Mouse (Mus musculus) neural tube, embryonic 15.5 days (tissue): ENCODE results near the gene Ly6c1. TPM values are rescaled to one million over a fixed set of nuclear protein-coding genes. Genes with fewer than 3 reads are reported as not detected.
"Not testable (repeated sequence)": the region's sequence is repeated elsewhere in the genome, so short reads cannot be mapped to it uniquely, and the experiment has no call there.

Experiments
- ATAC-seq: fragments of 200-750 bp; cut with Nextera tagmentation; 2 replicates; pipeline ENCODE4 v1.8.0; 2017; ENCODE audit warnings: mild to moderate bottlenecking, moderate TSS enrichment, moderate library complexity; ENCODE audit not compliant: low FRiP score
- H3K27ac ChIP-seq: fragments of 300-500 bp; sonication (generic); replicated peaks from 2 replicates; pipeline ENCODE4 v1.5.1; 2015; ENCODE audit warnings: mild to moderate bottlenecking, inconsistent platforms
- H3K27me3 ChIP-seq: fragments of 300-500 bp; sonication (generic); replicated peaks from 2 replicates; pipeline ENCODE4 v1.6.1; 2015; ENCODE audit warnings: inconsistent platforms
- H3K36me3 ChIP-seq: fragments of 300-500 bp; sonication (generic); 2 replicates; pipeline ENCODE4 v1.6.1; 2015; ENCODE audit warnings: inconsistent platforms
- H3K4me1 ChIP-seq: fragments of 300-500 bp; sonication (generic); 2 replicates; pipeline ENCODE4 v1.6.1; 2015; ENCODE audit warnings: inconsistent platforms
- H3K4me2 ChIP-seq: fragments of 300-500 bp; sonication (generic); 2 replicates; pipeline ENCODE4 v1.6.1; 2015; ENCODE audit warnings: inconsistent platforms, mild to moderate bottlenecking, moderate library complexity
- H3K4me3 ChIP-seq: fragments of 300-500 bp; sonication (generic); replicated peaks from 2 replicates; pipeline ENCODE4 v1.5.1; 2015; ENCODE audit warnings: mild to moderate bottlenecking, inconsistent platforms
- H3K9ac ChIP-seq: fragments of 300-500 bp; sonication (generic); replicated peaks from 2 replicates; pipeline ENCODE4 v1.6.1; 2015; ENCODE audit warnings: mild to moderate bottlenecking, inconsistent platforms
- H3K9me3 ChIP-seq: fragments of 300-500 bp; sonication (generic); replicated peaks from 2 replicates; pipeline ENCODE4 v1.6.1; 2016; ENCODE audit warnings: inconsistent platforms
- WGBS: fragments of 180-500 bp; shearing (Covaris S2); methylation state at CpG from one replicate; pipeline ENCODE4 v1.1.7; 2015; ENCODE audit warnings: mixed read lengths; 5-methylcytosine and 5-hydroxymethylcytosine counted together
- polyA plus RNA-seq: library from polyadenylated mRNA; unstranded; fragments of >200 nt; fragmentation: Nextera tagmentation; extraction: Ambion mirVana; gene quantifications from 2 replicates; pipeline ENCODE4 v1.2.1, GENCODE M21; 2015

The Ly6c1 gene
- 9.2 and 10.7 TPM in 2 replicates for polyA plus RNA-seq

DNA sequence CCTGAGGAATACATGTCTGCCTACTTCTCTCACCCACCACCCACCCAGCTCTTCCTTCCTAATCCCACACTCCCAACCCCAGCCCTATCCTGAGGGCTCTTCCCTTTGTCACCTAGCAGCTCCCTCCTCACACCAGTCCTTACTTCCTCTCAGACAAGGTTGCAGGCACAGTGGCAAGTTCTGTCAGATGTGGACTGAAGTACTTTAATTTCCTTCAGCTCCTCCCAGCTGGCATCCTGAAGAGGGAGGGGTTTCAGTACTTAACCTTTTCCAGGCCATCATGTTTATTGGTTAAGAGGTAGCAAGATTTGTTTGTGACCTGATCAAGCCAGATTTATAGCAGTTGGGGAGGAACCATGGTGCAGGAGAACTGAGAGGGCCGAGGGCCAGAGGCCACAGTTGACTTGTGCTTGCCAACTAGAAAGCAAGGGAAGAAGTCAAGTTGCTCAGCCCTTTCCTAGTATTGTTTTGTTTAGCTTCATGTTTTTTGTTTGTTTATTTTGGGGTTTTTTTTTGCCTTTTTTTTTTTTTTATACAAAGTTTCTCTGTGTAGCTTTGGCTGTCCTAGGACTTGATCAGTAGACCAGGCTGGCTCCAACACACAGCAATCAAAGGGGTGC is at the start of gene Ly6c1:
Gene Ly6c1, minus strand, starts transcription at position 189 of the 620 bp plus-strand sequence.
- not testable (repeated sequence) for H3K36me3 ChIP-seq, H3K27ac ChIP-seq, H3K27me3 ChIP-seq, H3K4me2 ChIP-seq, H3K4me3 ChIP-seq, ATAC-seq, H3K9me3 ChIP-seq, H3K9ac ChIP-seq, H3K4me1 ChIP-seq
- WGBS: 78% methylated on average over 1 of the region's 1 CpGs

DNA sequence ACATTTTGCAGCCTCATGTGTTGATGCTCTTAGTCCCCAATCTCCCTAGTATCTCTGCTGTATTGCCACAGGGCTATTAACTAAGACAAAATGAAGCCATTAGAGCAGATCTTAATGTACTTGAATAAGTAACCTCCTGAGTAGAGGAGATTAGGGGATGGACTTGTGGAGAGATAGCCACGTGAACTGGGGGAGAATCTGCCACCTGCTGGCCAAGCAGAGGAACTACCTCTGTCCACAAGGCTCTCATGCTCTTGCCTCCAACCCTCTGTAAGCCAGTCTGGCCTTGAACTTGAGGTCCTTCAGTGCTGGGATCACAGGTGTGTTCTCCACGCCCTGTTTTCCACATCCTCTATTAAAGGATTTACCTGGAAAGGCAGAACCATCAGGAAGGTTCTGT is 39.4 kb upstream of the Ly6c1 start:
- not testable (repeated sequence) for H3K36me3 ChIP-seq, H3K4me2 ChIP-seq, ATAC-seq, H3K4me3 ChIP-seq, H3K9me3 ChIP-seq, H3K9ac ChIP-seq, H3K4me1 ChIP-seq, H3K27ac ChIP-seq, H3K27me3 ChIP-seq
- 15% methylated on average over 2 of the region's 2 CpGs for WGBS

DNA sequence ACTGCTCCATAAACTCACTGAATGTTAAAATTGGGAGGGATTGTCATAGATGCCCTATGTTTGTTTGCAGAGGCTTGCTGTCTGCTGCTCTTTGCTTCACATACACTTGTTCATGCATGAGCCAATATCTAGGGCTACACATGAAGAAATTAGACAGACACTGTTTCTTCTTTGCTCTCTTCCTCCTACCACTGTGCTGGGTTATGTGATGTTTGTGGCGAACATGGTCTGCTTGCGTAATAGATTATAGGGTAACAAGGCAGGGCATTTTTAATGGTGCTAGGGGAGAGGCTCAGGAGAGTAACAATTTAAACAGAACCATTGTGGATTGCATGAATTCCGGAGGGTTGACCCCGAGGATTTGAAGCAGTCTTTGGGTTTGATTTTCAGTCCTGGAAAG is 21.3 kb upstream of the Ly6c1 start:
- Histone ChIP-seq H3K9me3 (no peaks in the 10 kb centered on the region), H3K9ac (no peak overlapping the region), H3K4me2 (no peak overlapping the region), H3K36me3 (no peaks in the 10 kb centered on the region), H3K4me1 (no peaks in the 10 kb centered on the region), H3K27me3 (no peaks in the 10 kb centered on the region), H3K27ac (no peak overlapping the region), H3K4me3 (no peak overlapping the region)
- 89% methylated on average over 4 of the region's 4 CpGs for WGBS
- no peak for ATAC-seq

DNA sequence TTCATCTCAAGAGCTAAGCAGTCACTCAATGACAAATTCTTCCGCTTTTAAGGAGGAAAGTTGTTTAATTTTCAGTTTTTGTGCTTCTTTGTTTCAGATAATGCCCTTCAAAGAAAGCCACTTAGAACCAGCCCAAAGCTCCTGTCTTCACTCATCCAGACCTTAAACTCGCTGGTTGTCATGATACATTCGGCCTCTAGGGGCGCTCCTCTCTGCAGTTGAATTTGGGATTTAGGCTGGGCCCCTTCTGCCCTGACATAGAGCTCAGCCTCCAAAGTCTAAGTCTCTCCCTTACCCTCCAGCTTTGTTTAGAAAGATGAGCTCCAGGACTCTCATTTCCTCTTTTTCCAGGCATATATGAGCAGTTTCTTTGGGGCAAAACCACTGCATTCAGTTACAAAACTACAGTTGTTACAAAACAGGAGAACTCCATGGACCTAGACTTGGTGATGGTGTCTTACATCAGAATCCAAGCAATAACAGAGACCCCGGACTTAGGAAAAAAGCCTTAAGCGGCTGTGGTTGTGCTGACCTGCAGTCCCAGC is 13.5 kb upstream of the Ly6c1 start:
- 37% methylated on average over 6 of the region's 6 CpGs for WGBS
- H3K27me3 ChIP-seq, H3K4me1 ChIP-seq, H3K4me2 ChIP-seq, H3K36me3 ChIP-seq, H3K9ac ChIP-seq, H3K9me3 ChIP-seq, H3K27ac ChIP-seq, ATAC-seq, H3K4me3 ChIP-seq: not testable (repeated sequence)

DNA sequence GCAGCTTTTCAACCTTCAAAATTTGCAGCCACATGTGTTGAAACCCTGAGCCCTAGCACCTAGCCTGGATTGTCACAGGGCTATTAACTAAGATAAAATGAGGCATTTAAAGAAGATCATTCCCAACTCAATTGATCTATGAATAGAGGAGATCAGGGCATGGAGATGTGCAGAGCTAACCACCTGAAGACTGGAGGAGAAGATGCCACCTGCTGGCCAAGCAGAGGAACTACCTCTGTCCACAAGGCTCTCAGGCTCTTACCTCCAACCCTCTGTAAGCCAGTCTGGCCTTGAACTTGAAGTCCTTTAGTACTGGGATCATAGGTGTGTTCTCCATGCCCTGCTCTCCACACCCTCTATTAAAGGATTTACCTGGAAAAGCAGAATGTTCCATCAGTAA is 11.9 kb upstream of the Ly6c1 start:
- no peak for ATAC-seq
- Histone ChIP-seq H3K4me3 (no peak overlapping the region), H3K27ac (no peak overlapping the region), H3K9me3 (no peaks in the 10 kb centered on the region), H3K9ac (no peak overlapping the region), H3K27me3 (no peaks in the 10 kb centered on the region), H3K4me2 (no peak overlapping the region), H3K36me3 (no peaks in the 10 kb centered on the region), H3K4me1 (no peaks in the 10 kb centered on the region)

DNA sequence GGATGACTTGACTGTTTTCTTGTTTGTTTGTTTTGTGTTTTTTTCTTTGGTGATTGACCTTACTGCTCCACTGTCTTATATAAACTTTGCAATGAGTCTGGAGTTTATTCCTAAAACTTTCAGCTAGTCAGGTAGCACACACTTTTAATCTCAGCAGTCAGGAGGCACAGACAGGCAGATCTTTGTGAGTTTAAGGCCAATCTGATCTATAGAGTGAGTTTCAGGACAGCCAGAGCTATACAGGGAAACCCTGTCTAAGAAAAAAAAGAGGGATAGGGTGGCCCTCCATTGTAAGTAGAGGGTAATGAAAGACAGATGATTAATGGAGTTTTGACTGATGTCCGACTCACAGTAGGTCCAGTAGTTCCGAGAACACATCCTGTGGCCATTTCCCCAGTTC is 7.4 kb upstream of the Ly6c1 start:
- H3K27me3 ChIP-seq: no peaks in the 10 kb centered on the region
- H3K4me3 ChIP-seq: no peak overlapping the region
- no peaks in the 10 kb centered on the region for H3K4me1 ChIP-seq
- H3K36me3 ChIP-seq: no peaks in the 10 kb centered on the region
- H3K9ac ChIP-seq: no peak overlapping the region
- H3K27ac ChIP-seq: no peak overlapping the region
- H3K4me2 ChIP-seq: no peak overlapping the region
- WGBS: 88% methylated on average over 2 of the region's 2 CpGs
- no peaks in the 10 kb centered on the region for H3K9me3 ChIP-seq
- ATAC-seq: no peak

DNA sequence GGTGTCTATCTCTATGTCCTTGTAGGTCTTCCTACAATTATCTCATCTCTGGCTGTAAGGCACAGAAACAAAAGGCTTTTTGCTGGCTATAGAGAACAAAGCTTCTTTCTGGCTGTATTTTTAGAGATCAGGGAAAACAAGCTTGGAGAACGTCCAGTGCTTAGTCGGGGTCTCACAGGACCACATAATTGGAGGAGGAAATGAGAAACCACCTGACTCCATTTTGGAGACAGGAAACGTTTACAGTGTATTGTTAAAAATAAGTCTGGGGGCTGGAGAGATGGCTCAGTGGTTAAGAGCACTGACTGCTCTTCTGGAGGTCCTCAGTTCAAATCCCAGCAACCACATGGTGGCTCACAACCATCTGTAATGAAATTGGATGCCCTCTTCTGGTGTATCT is 6.8 kb upstream of the Ly6c1 start:
- not testable (repeated sequence) for H3K4me2 ChIP-seq, H3K36me3 ChIP-seq, H3K27ac ChIP-seq, H3K4me1 ChIP-seq, H3K4me3 ChIP-seq, H3K27me3 ChIP-seq, H3K9ac ChIP-seq, H3K9me3 ChIP-seq, ATAC-seq
- WGBS: 37% methylated on average over 3 of the region's 3 CpGs

DNA sequence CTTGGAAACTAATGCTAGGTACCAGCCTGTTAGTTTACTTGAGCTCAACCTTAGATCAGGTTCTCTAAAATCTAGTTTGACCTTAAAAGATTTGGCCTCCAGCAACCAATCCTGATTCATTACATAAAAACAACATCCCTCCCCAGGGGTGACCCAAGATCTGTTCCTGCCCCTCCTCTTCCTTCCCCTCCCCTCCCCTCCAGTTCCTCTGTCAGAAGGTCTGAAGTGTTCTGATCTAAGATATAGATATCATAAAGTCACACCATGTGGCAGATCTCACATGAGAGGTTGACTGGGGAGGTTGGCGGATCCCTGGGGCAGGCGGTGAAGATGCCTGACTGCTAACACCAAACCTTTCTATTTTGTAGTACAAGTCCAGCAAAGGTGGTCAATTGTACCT is 3.8 kb upstream of the Ly6c1 start:
- 91% methylated on average over 2 of the region's 2 CpGs for WGBS
- H3K36me3 ChIP-seq, ATAC-seq, H3K4me2 ChIP-seq, H3K9me3 ChIP-seq, H3K27ac ChIP-seq, H3K4me1 ChIP-seq, H3K9ac ChIP-seq, H3K27me3 ChIP-seq, H3K4me3 ChIP-seq: not testable (repeated sequence)

DNA sequence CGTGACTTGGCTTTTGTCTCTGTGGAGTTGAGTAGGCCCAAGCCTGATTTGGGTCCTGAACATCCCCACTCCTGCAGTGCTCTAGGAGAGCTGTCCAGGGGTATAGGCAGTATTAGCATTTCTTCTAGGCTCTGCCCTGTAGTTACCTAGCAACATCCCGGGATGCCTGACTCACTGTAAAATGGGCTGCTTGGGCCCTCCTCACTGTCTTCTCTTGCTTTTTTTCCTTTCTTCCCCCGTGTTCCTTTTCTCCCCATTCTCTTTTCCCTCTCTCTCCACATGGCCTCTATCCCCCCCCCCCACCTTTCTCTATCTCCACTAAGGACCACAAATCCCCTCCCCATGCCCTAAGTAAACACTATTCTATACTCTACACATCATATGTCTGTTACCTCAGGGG is 2.5 kb upstream of the Ly6c1 start:
- not testable (repeated sequence) for H3K27me3 ChIP-seq, H3K9ac ChIP-seq, H3K9me3 ChIP-seq, H3K4me1 ChIP-seq, ATAC-seq, H3K36me3 ChIP-seq, H3K4me2 ChIP-seq, H3K4me3 ChIP-seq, H3K27ac ChIP-seq
- 55% methylated on average over 3 of the region's 3 CpGs for WGBS

DNA sequence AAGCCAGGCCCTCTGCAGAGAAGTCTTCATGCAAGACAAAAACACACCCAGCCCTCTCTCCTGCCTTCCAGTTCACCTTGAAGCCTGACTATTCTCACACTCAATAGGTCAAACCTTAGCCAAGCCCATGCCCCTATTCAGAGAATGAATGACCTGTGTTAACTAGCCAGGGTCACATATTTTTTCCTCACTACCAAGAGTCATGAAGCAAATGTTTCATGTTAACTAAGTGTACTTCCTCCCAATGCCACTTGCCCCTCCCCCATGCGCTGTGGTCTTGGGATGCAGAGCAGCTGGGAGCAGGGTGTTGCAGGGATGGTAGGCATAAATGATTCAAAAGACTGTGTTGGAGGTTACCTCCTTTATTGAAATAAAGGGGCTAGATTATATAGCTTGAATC is 2.0 kb upstream of the Ly6c1 start:
- not testable (repeated sequence) for ATAC-seq
- WGBS: 82% methylated on average over 1 of the region's 1 CpGs

DNA sequence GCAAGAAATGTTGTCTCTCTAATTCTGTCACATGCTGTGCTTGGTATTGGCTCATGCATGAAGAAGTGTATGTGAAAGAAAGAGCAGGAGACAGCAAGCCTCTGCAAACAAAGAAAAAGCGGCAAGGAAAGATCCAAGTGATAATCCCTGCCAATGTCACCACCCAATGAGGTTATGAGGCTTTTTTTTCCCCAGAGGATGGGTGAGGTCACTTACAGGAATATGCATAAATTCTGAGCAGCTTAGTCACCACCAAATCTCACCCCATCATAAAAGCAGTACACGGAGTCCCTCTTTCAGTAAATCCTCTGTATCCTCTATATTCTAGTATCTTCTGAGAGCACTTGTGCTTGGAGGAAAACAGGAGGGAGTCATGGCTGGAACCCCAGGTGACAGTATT is 1.2 kb upstream of the Ly6c1 start:
- H3K4me2 ChIP-seq, H3K27ac ChIP-seq, H3K9ac ChIP-seq, H3K27me3 ChIP-seq, H3K9me3 ChIP-seq, H3K4me3 ChIP-seq, ATAC-seq, H3K4me1 ChIP-seq, H3K36me3 ChIP-seq: not testable (repeated sequence)
- WGBS: 87% methylated on average over 2 of the region's 2 CpGs

More for the DNA sequence above, 2.0 kb upstream of the Ly6c1 start:
- H3K4me1 ChIP-seq, H3K27me3 ChIP-seq, H3K27ac ChIP-seq, H3K36me3 ChIP-seq, H3K4me2 ChIP-seq, H3K4me3 ChIP-seq, H3K9me3 ChIP-seq, H3K9ac ChIP-seq: not testable (repeated sequence)

DNA sequence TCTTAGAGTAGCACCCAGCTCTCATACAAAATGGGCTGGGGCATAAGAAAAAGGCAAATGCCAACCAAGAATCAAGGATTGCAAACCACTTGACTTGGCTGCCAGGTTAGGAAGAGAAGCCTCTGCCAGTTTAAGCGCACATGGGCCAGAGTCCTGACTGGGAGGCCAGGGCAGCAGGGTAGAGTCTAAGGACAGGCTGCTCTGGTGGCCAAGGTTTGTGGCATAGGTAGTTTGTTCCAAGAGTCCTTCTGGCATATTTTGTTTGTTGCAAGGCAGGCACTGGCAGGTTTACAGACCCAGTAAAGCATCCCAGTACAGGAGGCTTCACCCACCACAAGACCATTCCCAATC is 685 bp downstream of the Ly6c1 start:
- not testable (repeated sequence) for H3K9ac ChIP-seq, H3K36me3 ChIP-seq, H3K27ac ChIP-seq, H3K4me3 ChIP-seq, H3K27me3 ChIP-seq, ATAC-seq, H3K9me3 ChIP-seq, H3K4me1 ChIP-seq, H3K4me2 ChIP-seq
- WGBS: 97% methylated on average over 1 of the region's 1 CpGs
